Mouse (Mus musculus): Measurements from ENCODE around the gene Cdh15. TPM values are rescaled to one million over a fixed set of nuclear protein-coding genes. Genes with fewer than 3 reads are reported as not detected.

Gene Cdh15
- polyA plus RNA-seq (2012; rRNA removed) (not detected in 2 replicates), polyA plus RNA-seq (2014; fragmentation: Nextera tagmentation; extraction: Ambion mirVana) (not detected in 2 replicates)

DNA sequence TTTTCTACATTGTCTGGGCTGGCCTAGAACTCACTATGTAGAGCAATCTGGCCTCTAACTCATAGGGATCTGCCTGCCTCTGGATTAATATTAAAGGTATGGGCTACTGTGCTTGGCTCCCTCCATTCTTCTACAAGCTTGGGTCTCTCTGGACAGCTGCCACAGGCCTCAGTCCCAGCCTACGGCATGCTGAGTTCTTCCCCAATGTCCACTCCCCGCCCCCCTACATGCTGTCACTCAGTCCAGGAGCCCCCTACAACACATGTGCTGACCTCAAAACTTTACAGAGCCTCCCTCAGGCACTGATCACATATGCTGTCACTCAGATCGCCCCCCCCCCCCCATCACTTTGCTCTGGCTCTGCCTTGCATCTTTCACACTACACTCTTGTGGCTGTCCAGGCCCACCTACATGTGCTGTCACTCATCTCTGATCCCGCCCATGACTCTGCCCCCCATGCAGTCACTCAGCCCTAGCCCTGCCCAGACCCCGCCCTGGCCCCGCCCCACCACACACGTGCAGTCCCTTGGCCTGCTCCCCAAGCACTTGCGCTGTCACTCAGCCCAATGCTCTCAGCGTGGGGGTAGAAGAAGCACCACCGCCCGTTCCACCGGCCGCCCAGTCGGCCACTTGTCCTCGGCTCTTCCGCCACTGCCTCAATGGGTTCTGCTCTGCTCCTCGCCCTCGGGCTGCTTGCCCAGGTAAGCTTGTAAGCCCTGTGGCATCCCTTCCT is at the start of gene Cdh15:
TSS of gene Cdh15 (plus strand) at position 138 of the 733 bp plus-strand sequence.
- Histone ChIP-seq H3K9ac (replicated peaks) (no peak within 1 kb of the TSS), H3K27ac (no peak within 1 kb of the TSS), H3K27me3 (ENCODE audit: control insufficient read depth, insufficient read depth, low read length) (peaks cover 2% of the 10 kb centered on the region; the same call in 1 of the 2 replicates), H3K36me3 (replicated peaks; ENCODE audit: control insufficient read depth, insufficient read depth, low read depth) (no peaks in the 10 kb centered on the region), H3K4me1 (replicated peaks; ENCODE audit: control insufficient read depth in 2 of 2, insufficient read depth in 2 of 2, low read length in 1 of 2) (no peaks in the 10 kb centered on the region), H3K4me3 (ENCODE audit: insufficient read depth in 1 of 2, low read depth in 2 of 2, low read length in 2 of 2) (no peak within 1 kb of the TSS), H3K9me3 (ENCODE audit: control insufficient read depth, low read length) (no peaks in the 10 kb centered on the region), H3K4me2 (ENCODE audit: low read depth) (no peak within 1 kb of the TSS)
- no peak for TF ChIP-seq CTCF (IDR thresholded peaks at IDR 0.05; ENCODE audit: low read depth)
- no peak for TF ChIP-seq EP300 (IDR thresholded peaks at IDR 0.05; ENCODE audit: low read depth)
- DNase-seq (ENCODE audit: low read depth in 3 of 3, low spot score in 3 of 3), result peak; percentile 31 to 48 (median 45)
- WGBS (ENCODE audit: insufficient replicate concordance), result 15% methylated on average over 18 of the region's 18 CpGs
- ATAC-seq (ENCODE audit: insufficient read depth), result peak; percentile 80

DNA sequence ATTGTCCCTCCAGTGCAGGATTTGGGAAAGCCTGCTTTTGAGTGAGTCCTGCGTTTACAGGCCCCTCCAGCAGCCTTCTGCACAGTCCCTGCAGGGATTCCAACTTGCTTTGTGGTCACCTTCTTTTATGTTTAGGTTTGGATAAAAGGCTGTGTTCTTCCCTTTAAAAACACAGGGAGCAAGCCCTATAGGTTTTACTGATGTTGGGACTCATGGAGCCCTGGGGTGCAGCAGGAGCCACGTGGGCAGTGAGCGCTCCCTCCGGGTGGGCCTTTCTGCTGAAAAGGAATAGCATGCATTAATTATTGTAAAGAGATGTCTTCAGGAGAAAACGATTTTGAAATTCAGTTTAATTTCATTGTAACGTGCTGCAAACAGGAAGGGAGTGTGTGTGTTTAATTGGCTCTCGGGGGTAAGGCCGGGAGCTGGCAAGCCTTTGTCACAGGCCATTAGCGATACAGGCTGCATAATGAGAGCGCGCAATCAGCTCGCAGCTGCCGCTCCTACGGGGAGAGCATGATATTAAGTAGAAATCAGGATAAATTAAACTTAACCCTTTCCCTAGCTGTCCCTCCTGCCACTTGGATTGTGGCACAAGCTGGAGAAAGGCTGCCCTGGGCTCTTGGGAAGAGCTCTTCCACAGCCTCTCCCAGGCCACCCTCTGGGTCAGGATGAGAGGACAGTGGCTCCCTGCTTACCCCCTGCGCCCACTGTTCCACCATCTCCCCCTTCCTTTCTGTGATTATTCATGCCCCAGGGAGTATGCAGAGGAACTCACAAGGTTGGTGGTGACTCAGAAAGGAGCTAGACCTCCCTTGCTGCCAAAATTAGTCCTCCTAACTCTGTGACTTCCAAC is 43.6 kb upstream of the Cdh15 start:
- WGBS (ENCODE audit: insufficient replicate concordance), result 77% methylated on average over 15 of the region's 15 CpGs
- no peak for ATAC-seq (ENCODE audit: insufficient read depth)
- no peaks in the 10 kb centered on the region for H3K27me3 ChIP-seq (ENCODE audit: control insufficient read depth, insufficient read depth, low read length)

DNA sequence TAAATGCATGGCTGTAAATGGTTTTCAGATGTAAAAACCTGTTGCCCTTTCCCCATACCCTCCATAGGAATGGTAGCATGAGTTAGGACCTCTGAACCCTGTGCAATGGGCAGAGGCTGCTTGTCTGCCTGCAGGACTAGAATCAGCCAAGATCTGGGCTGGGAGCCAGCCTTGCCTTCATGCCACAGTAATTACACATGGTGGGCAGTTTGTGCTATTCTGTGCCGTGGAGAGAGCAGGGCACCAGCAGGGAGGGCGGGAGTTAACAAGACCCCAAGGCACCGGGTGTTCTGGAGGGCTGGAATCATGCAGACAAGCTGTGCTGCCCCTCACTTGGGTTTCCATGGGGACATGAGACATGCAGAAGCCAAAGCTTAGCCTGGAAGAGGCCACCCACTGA is 42.4 kb upstream of the Cdh15 start:
- DNase-seq (ENCODE audit: low read depth in 3 of 3, low spot score in 3 of 3) (no peak), ATAC-seq (ENCODE audit: insufficient read depth) (no peak)
- Histone ChIP-seq H3K36me3 (replicated peaks; ENCODE audit: control insufficient read depth, insufficient read depth, low read depth) (no peaks in the 10 kb centered on the region), H3K27ac (no peak overlapping the region), H3K9me3 (ENCODE audit: control insufficient read depth, low read length) (no peaks in the 10 kb centered on the region), H3K4me3 (ENCODE audit: insufficient read depth in 1 of 2, low read depth in 2 of 2, low read length in 2 of 2) (no peak overlapping the region), H3K9ac (replicated peaks) (no peak overlapping the region), H3K4me2 (ENCODE audit: low read depth) (no peak overlapping the region), H3K4me1 (replicated peaks; ENCODE audit: control insufficient read depth in 2 of 2, insufficient read depth in 2 of 2, low read length in 1 of 2) (no peaks in the 10 kb centered on the region), H3K27me3 (ENCODE audit: control insufficient read depth, insufficient read depth, low read length) (no peaks in the 10 kb centered on the region)
- WGBS (ENCODE audit: insufficient replicate concordance), result 76% methylated on average over 3 of the region's 3 CpGs
- TF ChIP-seq EP300 (IDR thresholded peaks at IDR 0.05; ENCODE audit: low read depth), result no peak
- no peak for TF ChIP-seq CTCF (IDR thresholded peaks at IDR 0.05; ENCODE audit: low read depth)

More for the DNA sequence above, 43.6 kb upstream of the Cdh15 start:
- no peak for DNase-seq (ENCODE audit: low read depth in 3 of 3, low spot score in 3 of 3)
- H3K9me3 ChIP-seq (ENCODE audit: control insufficient read depth, low read length), result no peaks in the 10 kb centered on the region
- no peak overlapping the region for H3K4me3 ChIP-seq (ENCODE audit: insufficient read depth in 1 of 2, low read depth in 2 of 2, low read length in 2 of 2)
- TF ChIP-seq EP300 (IDR thresholded peaks at IDR 0.05; ENCODE audit: low read depth) (no peak), CTCF (IDR thresholded peaks at IDR 0.05; ENCODE audit: low read depth) (no peak)
- H3K4me2 ChIP-seq (ENCODE audit: low read depth), result no peak overlapping the region
- H3K27ac ChIP-seq, result no peak overlapping the region
- H3K4me1 ChIP-seq (replicated peaks; ENCODE audit: control insufficient read depth in 2 of 2, insufficient read depth in 2 of 2, low read length in 1 of 2), result no peaks in the 10 kb centered on the region
- no peak overlapping the region for H3K9ac ChIP-seq (replicated peaks)
- no peaks in the 10 kb centered on the region for H3K36me3 ChIP-seq (replicated peaks; ENCODE audit: control insufficient read depth, insufficient read depth, low read depth)

DNA sequence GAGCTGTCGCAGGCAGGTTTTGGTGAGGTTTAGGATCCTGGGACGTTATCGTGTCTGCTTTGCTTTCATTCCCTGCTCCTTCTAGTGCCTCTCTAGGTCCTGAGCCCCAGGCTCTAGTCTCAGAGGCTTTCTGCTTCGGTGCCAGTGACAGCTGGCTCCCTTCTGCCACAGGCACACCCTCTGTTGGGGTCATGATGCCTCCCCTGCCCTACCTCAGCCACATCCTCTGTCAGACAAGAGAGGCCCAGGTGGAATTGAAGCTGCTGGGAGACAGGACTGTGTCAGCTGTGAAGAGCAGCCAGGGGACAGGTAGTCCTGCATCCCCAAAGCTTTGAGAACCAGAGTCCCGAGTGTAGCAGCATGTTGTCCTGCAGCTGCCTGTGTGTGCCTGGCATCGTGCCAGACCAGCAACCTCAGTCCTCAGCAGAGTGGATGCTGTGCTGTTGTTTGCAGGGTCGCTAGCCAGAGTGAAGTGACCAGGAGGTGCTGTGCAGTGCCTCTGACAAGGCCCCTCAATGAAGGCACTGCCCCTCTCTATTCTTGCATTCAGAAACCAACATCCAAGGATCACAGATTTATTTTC is 40.7 kb upstream of the Cdh15 start:
- DNase-seq (ENCODE audit: low read depth in 3 of 3, low spot score in 3 of 3) (no peak), ATAC-seq (ENCODE audit: insufficient read depth) (no peak)
- H3K27me3 ChIP-seq (ENCODE audit: control insufficient read depth, insufficient read depth, low read length), result no peaks in the 10 kb centered on the region
- no peak overlapping the region for H3K27ac ChIP-seq
- no peaks in the 10 kb centered on the region for H3K9me3 ChIP-seq (ENCODE audit: control insufficient read depth, low read length)
- no peak overlapping the region for H3K4me2 ChIP-seq (ENCODE audit: low read depth)
- H3K9ac ChIP-seq (replicated peaks), result no peak overlapping the region
- 69% methylated on average over 7 of the region's 7 CpGs for WGBS (ENCODE audit: insufficient replicate concordance)
- no peak overlapping the region for H3K4me3 ChIP-seq (ENCODE audit: insufficient read depth in 1 of 2, low read depth in 2 of 2, low read length in 2 of 2)
- TF ChIP-seq CTCF (IDR thresholded peaks at IDR 0.05; ENCODE audit: low read depth) (no peak), EP300 (IDR thresholded peaks at IDR 0.05; ENCODE audit: low read depth) (no peak)
- no peaks in the 10 kb centered on the region for H3K4me1 ChIP-seq (replicated peaks; ENCODE audit: control insufficient read depth in 2 of 2, insufficient read depth in 2 of 2, low read length in 1 of 2)
- H3K36me3 ChIP-seq (replicated peaks; ENCODE audit: control insufficient read depth, insufficient read depth, low read depth), result no peaks in the 10 kb centered on the region

DNA sequence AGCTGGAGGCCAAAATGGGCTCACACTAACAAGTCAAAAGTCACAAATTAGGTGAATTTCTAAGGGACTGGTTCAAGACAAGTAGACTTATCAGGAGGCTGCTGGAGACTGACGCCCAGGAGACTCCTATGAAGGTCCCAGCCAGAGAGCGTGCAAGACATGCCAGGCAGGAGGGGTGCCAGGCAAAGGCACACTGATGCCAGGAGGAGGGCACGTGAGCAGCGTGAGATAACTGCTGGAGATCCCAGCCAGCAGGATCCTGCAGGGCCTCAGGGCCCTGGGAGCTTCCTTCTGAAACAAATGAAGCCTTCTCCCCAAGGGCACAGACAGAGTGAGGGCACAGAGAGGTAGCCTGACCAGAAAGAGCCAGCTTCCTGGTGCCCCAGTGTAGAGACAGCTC is 39.9 kb upstream of the Cdh15 start:
- H3K4me1 ChIP-seq (replicated peaks; ENCODE audit: control insufficient read depth in 2 of 2, insufficient read depth in 2 of 2, low read length in 1 of 2), result no peaks in the 10 kb centered on the region
- no peak for DNase-seq (ENCODE audit: low read depth in 3 of 3, low spot score in 3 of 3)
- no peaks in the 10 kb centered on the region for H3K36me3 ChIP-seq (replicated peaks; ENCODE audit: control insufficient read depth, insufficient read depth, low read depth)
- H3K27ac ChIP-seq, result no peak overlapping the region
- no peak overlapping the region for H3K9ac ChIP-seq (replicated peaks)
- TF ChIP-seq CTCF (IDR thresholded peaks at IDR 0.05; ENCODE audit: low read depth) (no peak), EP300 (IDR thresholded peaks at IDR 0.05; ENCODE audit: low read depth) (no peak)
- no peak for ATAC-seq (ENCODE audit: insufficient read depth)
- no peak overlapping the region for H3K4me3 ChIP-seq (ENCODE audit: insufficient read depth in 1 of 2, low read depth in 2 of 2, low read length in 2 of 2)
- no peaks in the 10 kb centered on the region for H3K9me3 ChIP-seq (ENCODE audit: control insufficient read depth, low read length)
- 66% methylated on average over 4 of the region's 4 CpGs for WGBS (ENCODE audit: insufficient replicate concordance)
- H3K4me2 ChIP-seq (ENCODE audit: low read depth), result no peak overlapping the region
- no peaks in the 10 kb centered on the region for H3K27me3 ChIP-seq (ENCODE audit: control insufficient read depth, insufficient read depth, low read length)

All from liver, embryonic 14.5 days (tissue).